Mouse (Mus musculus): ENCODE measurements around the gene Col11a2. TPM values are rescaled to one million over a fixed set of nuclear protein-coding genes. Genes with fewer than 3 reads are reported as not detected.

The Col11a2 gene
- polyA plus RNA-seq, 1 experiment from 2014 or later, result 0.67 TPM

GRCm38 (mm10) chr17:34088124-34088523, 48.9 kb downstream of the Col11a2 start:
- Histone ChIP-seq H3K4me2 (no peak overlapping the region), H3K27ac (ENCODE audit: low read depth, low read length) (no peak overlapping the region), H3K4me3 (ENCODE audit: low read depth, low read length) (no peak overlapping the region), H3K9me3 (ENCODE audit: control insufficient read depth, low read length) (no peaks in the 10 kb centered on the region), H3K36me3 (ENCODE audit: control insufficient read depth, insufficient read depth, low read length) (no peaks in the 10 kb centered on the region), H3K9ac (ENCODE audit: low read depth, low read length) (no peak overlapping the region), H3K27me3 (replicated peaks; ENCODE audit: control insufficient read depth, insufficient read depth, low read length) (peaks cover 5% of the 10 kb centered on the region; the same call in 1 of the 2 replicates), H3K4me1 (replicated peaks; ENCODE audit: control insufficient read depth, insufficient read depth, low read length) (no peaks in the 10 kb centered on the region)
- DNase-seq (ENCODE audit: low spot score) (no peak), ATAC-seq (replicated peaks; ENCODE audit: low FRiP score) (no peak)
- 74% methylated on average over 11 of the region's 11 CpGs for WGBS

DNA sequence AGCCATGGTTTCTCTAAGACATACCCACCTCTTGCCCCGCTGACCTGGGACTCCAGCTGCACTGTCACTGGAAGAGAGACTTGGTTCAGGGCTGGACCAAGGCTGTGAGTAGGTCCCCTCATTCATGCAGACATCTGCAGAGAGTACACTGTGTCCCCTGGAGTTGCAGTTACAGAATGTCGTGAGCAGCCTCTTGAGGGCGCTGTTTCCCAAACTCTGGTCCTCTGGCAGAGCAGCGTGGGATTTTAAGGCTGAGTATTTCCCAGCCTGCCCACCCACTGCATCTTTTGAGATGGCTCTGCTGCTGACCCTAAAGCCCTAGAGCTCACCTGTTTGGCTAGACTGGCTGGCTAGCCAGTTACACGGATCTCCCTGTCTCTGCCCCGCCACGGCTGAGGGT, 51.7 kb downstream of the Col11a2 start:
- Histone ChIP-seq H3K36me3 (ENCODE audit: control insufficient read depth, insufficient read depth, low read length) (no peaks in the 10 kb centered on the region), H3K4me2 (no peak overlapping the region), H3K9ac (ENCODE audit: low read depth, low read length) (no peak overlapping the region), H3K9me3 (ENCODE audit: control insufficient read depth, low read length) (no peaks in the 10 kb centered on the region), H3K4me1 (replicated peaks; ENCODE audit: control insufficient read depth, insufficient read depth, low read length) (no peaks in the 10 kb centered on the region), H3K4me3 (ENCODE audit: low read depth, low read length) (no peak overlapping the region), H3K27me3 (replicated peaks; ENCODE audit: control insufficient read depth, insufficient read depth, low read length) (0 out of 2 replicates have a peak, but pooled peaks cover 2% of the 10 kb centered on the region), H3K27ac (ENCODE audit: low read depth, low read length) (no peak overlapping the region)
- ATAC-seq (replicated peaks; ENCODE audit: low FRiP score) (no peak), DNase-seq (ENCODE audit: low spot score) (no peak)
- 47% methylated on average over 7 of the region's 7 CpGs for WGBS

GRCm38 (mm10) chr17:34092197-34092875, 53.1 kb downstream of the Col11a2 start, which contains the start of gene H2-Oa:
Gene H2-Oa (plus strand): TSS chr17:34092340.
- Histone ChIP-seq H3K9ac (ENCODE audit: low read depth, low read length) (no peak within 1 kb of the TSS), H3K4me2 (no peak within 1 kb of the TSS; the same call in 1 of the 2 replicates), H3K27ac (ENCODE audit: low read depth, low read length) (no peak within 1 kb of the TSS), H3K9me3 (ENCODE audit: control insufficient read depth, low read length) (no peaks in the 10 kb centered on the region), H3K27me3 (replicated peaks; ENCODE audit: control insufficient read depth, insufficient read depth, low read length) (0 out of 2 replicates have a peak, but pooled peaks cover 2% of the 10 kb centered on the region), H3K36me3 (ENCODE audit: control insufficient read depth, insufficient read depth, low read length) (no peaks in the 10 kb centered on the region), H3K4me3 (ENCODE audit: low read depth, low read length) (no peak within 1 kb of the TSS), H3K4me1 (replicated peaks; ENCODE audit: control insufficient read depth, insufficient read depth, low read length) (no peaks in the 10 kb centered on the region)
- no peak for ATAC-seq (replicated peaks; ENCODE audit: low FRiP score)
- no peak for DNase-seq (ENCODE audit: low spot score)
- WGBS, result 26% methylated on average over 11 of the region's 11 CpGs

DNA sequence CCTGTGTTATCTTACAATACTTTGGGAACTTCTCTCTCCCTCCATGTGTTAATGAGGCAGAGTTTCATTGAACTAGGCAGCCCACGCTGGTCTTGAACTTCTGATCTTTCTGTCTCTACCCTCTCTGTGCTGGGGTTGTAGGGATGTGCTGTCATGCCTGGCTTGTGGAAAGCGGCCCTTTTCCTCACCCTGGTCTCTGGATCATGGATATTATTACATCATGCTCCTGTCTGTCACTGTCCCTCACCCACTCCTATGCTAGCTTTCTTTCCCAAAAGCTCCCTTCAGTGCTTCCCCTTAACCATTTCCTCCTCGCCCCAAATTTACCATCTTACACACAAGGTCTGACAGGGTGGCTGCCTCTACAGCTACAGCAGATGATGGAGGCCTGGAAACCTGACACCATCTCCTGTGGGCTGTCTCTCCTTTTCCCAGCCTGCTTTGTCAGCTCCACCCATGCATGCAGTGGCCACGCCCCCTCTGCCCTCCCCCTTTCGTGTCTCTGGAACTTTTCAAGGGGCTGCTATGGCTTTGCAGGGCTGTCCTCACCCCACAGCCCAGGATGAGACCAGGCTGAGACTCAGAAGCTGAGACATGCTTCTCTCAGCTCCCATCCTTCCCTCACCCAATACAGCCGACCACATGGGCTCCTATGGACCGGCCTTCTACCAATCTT, 54.1 kb downstream of the Col11a2 start:
- Histone ChIP-seq H3K9ac (ENCODE audit: low read depth, low read length) (no peak overlapping the region), H3K4me1 (replicated peaks; ENCODE audit: control insufficient read depth, insufficient read depth, low read length) (no peaks in the 10 kb centered on the region), H3K9me3 (ENCODE audit: control insufficient read depth, low read length) (no peaks in the 10 kb centered on the region), H3K4me2 (no peak overlapping the region), H3K27ac (ENCODE audit: low read depth, low read length) (no peak overlapping the region), H3K36me3 (ENCODE audit: control insufficient read depth, insufficient read depth, low read length) (no peaks in the 10 kb centered on the region), H3K27me3 (replicated peaks; ENCODE audit: control insufficient read depth, insufficient read depth, low read length) (0 out of 2 replicates have a peak, but pooled peaks cover 2% of the 10 kb centered on the region), H3K4me3 (ENCODE audit: low read depth, low read length) (no peak overlapping the region)
- ATAC-seq (replicated peaks; ENCODE audit: low FRiP score) (no peak), DNase-seq (ENCODE audit: low spot score) (peak; percentile 54)
- WGBS, result 27% methylated on average over 7 of the region's 7 CpGs

DNA sequence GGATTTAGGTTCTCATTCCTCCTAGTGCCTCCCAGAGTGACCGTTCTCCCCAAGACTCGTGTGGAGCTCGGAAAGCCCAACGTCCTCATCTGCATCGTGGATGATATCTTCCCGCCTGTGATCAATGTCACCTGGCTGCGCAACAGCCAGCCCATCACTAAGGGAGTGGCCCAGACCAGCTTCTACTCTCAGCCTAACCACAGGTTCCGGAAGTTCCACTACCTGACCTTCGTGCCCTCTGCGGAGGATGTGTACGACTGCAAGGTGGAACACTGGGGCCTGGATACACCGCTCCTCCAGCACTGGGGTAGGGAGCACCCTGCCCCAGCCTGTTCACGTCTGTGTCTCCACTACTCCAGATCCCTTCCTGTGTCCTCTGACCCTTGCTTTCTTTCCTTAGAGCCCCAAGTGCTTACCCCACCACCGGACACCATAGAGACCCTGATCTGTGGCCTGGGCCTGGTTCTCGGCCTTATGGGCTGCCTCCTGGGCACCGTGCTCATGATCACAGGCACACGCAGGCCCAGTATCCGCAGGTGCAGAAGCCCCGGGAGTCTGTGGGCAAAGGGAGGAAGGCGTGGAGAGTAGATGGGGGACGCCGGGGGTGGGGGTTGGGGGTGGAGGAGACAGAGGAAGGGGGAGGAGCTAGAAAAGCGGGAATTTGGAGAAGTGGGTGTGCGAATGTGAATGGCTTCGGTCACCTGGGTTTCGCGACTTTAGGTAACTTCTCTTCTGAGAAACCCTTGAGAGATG, 55.2 kb downstream of the Col11a2 start:
- WGBS, result 77% methylated on average over 27 of the region's 27 CpGs
- DNase-seq (ENCODE audit: low spot score) (no peak), ATAC-seq (replicated peaks; ENCODE audit: low FRiP score) (no peak)
- Histone ChIP-seq H3K4me3 (ENCODE audit: low read depth, low read length) (no peak overlapping the region), H3K9me3 (ENCODE audit: control insufficient read depth, low read length) (no peaks in the 10 kb centered on the region), H3K27me3 (replicated peaks; ENCODE audit: control insufficient read depth, insufficient read depth, low read length) (0 out of 2 replicates have a peak, but pooled peaks cover 2% of the 10 kb centered on the region), H3K27ac (ENCODE audit: low read depth, low read length) (no peak overlapping the region), H3K36me3 (ENCODE audit: control insufficient read depth, insufficient read depth, low read length) (no peaks in the 10 kb centered on the region), H3K4me2 (no peak overlapping the region), H3K9ac (ENCODE audit: low read depth, low read length) (no peak overlapping the region), H3K4me1 (replicated peaks; ENCODE audit: control insufficient read depth, insufficient read depth, low read length) (no peaks in the 10 kb centered on the region)

GRCm38 (mm10) chr17:34096497-34097010, 57.3 kb downstream of the Col11a2 start:
- Histone ChIP-seq H3K4me2 (no peak overlapping the region), H3K27ac (ENCODE audit: low read depth, low read length) (no peak overlapping the region), H3K9me3 (ENCODE audit: control insufficient read depth, low read length) (no peaks in the 10 kb centered on the region), H3K4me1 (replicated peaks; ENCODE audit: control insufficient read depth, insufficient read depth, low read length) (no peaks in the 10 kb centered on the region), H3K36me3 (ENCODE audit: control insufficient read depth, insufficient read depth, low read length) (no peaks in the 10 kb centered on the region), H3K4me3 (ENCODE audit: low read depth, low read length) (no peak overlapping the region), H3K9ac (ENCODE audit: low read depth, low read length) (no peak overlapping the region), H3K27me3 (replicated peaks; ENCODE audit: control insufficient read depth, insufficient read depth, low read length) (peaks cover 2% of the 10 kb centered on the region; the same call in 1 of the 2 replicates)
- WGBS, result 65% methylated on average over 3 of the region's 3 CpGs
- DNase-seq (ENCODE audit: low spot score) (no peak), ATAC-seq (replicated peaks; ENCODE audit: low FRiP score) (no peak)

GRCm38 (mm10) chr17:34097272-34097671, 58.0 kb downstream of the Col11a2 start:
- H3K9ac ChIP-seq (ENCODE audit: low read depth, low read length), result no peak overlapping the region
- no peaks in the 10 kb centered on the region for H3K9me3 ChIP-seq (ENCODE audit: control insufficient read depth, low read length)
- no peaks in the 10 kb centered on the region for H3K36me3 ChIP-seq (ENCODE audit: control insufficient read depth, insufficient read depth, low read length)
- no peak overlapping the region for H3K4me3 ChIP-seq (ENCODE audit: low read depth, low read length)
- ATAC-seq (replicated peaks; ENCODE audit: low FRiP score), result no peak
- H3K4me2 ChIP-seq, result no peak overlapping the region
- H3K27me3 ChIP-seq (replicated peaks; ENCODE audit: control insufficient read depth, insufficient read depth, low read length), result peaks cover 2% of the 10 kb centered on the region; the same call in 1 of the 2 replicates
- 61% methylated on average over 5 of the region's 5 CpGs for WGBS
- no peaks in the 10 kb centered on the region; the same call in 1 of the 2 replicates for H3K4me1 ChIP-seq (replicated peaks; ENCODE audit: control insufficient read depth, insufficient read depth, low read length)
- no peak for DNase-seq (ENCODE audit: low spot score)
- no peak overlapping the region for H3K27ac ChIP-seq (ENCODE audit: low read depth, low read length)

- H3K36me3 ChIP-seq (ENCODE audit: control insufficient read depth, insufficient read depth, low read length), result no peaks in the 10 kb centered on the region
- no peak overlapping the region for H3K27ac ChIP-seq (ENCODE audit: low read depth, low read length)
- no peak overlapping the region for H3K4me3 ChIP-seq (ENCODE audit: low read depth, low read length)
- peaks cover 2% of the 10 kb centered on the region; the same call in 1 of the 2 replicates for H3K27me3 ChIP-seq (replicated peaks; ENCODE audit: control insufficient read depth, insufficient read depth, low read length)
- DNase-seq (ENCODE audit: low spot score), result no peak
- H3K4me2 ChIP-seq, result no peak overlapping the region
- no peaks in the 10 kb centered on the region; the same call in 1 of the 2 replicates for H3K4me1 ChIP-seq (replicated peaks; ENCODE audit: control insufficient read depth, insufficient read depth, low read length)
- no peaks in the 10 kb centered on the region for H3K9me3 ChIP-seq (ENCODE audit: control insufficient read depth, low read length)
- 48% methylated on average over 10 of the region's 10 CpGs for WGBS
- no peak for ATAC-seq (replicated peaks; ENCODE audit: low FRiP score)
- no peak overlapping the region for H3K9ac ChIP-seq (ENCODE audit: low read depth, low read length)
Observed at GRCm38 (mm10) chr17:34098709-34099479, 59.7 kb downstream of the Col11a2 start.

Measured in liver, embryonic 11.5 days (tissue).